Mouse (Mus musculus): ENCODE results near the gene Lpp. TPM values are rescaled to one million over a fixed set of nuclear protein-coding genes. Genes with fewer than 3 reads are reported as not detected.

The Lpp gene
- polyA plus RNA-seq, 1 experiment from 2014 or later: 23.3 TPM

DNA sequence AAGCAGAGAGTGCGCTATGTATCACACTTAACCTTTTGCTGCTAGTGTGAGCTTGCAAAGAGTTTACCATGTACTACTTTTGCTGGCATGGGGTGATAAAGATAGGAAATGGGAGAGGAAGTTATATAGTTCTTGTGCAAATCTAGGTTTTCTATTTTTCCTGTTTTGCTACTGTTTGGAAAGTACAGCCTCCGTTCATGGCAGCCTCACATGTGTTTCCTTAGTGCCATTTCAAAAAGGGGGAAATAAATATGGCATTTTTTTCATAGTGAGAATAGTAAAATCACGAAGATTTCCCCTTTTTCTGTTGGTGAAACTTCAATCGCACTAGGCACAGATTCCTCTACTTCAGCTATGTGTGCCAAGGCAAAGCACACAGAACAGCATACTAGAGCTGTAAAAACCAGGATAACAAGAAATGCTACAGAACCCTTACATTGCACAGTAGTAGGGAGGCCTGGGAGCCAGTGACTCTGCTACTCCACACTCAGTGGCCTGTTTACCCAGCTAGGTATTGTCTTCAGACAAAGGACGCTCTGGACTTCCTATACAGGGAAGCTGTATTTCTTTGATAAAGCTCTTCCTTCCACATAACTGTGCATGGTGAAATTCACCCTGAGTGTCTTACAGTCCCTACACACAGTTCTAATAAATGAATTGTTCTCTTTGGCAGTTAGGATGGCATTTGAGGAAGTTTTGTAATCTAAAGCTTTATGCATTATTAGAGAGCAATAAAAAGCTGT lies 276.6 kb downstream of the Lpp start:
- ATAC-seq (replicated peaks; ENCODE audit: insufficient number of reproducible peaks, low FRiP score, low TSS enrichment, low read depth) (no peak), DNase-seq (ENCODE audit: low spot score) (no peak)
- H3K27ac ChIP-seq (replicated peaks; ENCODE audit: low read depth, low read length): no peak overlapping the region
- no peaks in the 10 kb centered on the region for H3K36me3 ChIP-seq (replicated peaks; ENCODE audit: control insufficient read depth, insufficient read depth, low read depth, low read length)
- H3K27me3 ChIP-seq (ENCODE audit: control insufficient read depth, insufficient read depth, low read length): no peaks in the 10 kb centered on the region
- 89% methylated on average over 5 of the region's 5 CpGs for WGBS
- no peaks in the 10 kb centered on the region for H3K4me1 ChIP-seq (ENCODE audit: control insufficient read depth, insufficient read depth, low read length)
- no peaks in the 10 kb centered on the region for H3K9me3 ChIP-seq (replicated peaks; ENCODE audit: control insufficient read depth, low read length)
- H3K9ac ChIP-seq (replicated peaks; ENCODE audit: low read length): no peak overlapping the region
- no peak overlapping the region for H3K4me2 ChIP-seq (ENCODE audit: low read depth, low read length)
- H3K4me3 ChIP-seq (ENCODE audit: low read depth, low read length): no peak overlapping the region

DNA sequence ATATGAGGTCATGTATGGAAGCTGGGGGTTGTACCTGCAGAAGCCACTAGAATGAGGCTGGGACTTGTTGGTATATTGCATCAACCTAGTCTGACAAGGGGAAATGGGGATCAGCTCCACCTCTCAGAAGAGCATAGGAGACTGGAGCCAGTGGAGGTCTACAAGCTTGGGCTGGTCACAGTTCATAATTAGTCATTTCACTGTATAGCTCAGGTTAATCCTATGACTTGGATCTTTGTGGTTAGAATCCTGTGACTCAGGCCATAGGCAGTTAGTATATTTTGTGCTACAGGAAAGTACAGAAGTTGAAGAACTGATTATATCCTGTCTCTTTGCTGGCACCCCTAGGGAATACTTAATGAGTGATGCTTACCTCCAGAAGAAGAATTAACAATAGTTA lies 285.6 kb downstream of the Lpp start:
- Histone ChIP-seq H3K36me3 (replicated peaks; ENCODE audit: control insufficient read depth, insufficient read depth, low read depth, low read length) (no peaks in the 10 kb centered on the region), H3K9ac (replicated peaks; ENCODE audit: low read length) (no peak overlapping the region), H3K4me2 (ENCODE audit: low read depth, low read length) (no peak overlapping the region), H3K27me3 (ENCODE audit: control insufficient read depth, insufficient read depth, low read length) (no peaks in the 10 kb centered on the region), H3K27ac (replicated peaks; ENCODE audit: low read depth, low read length) (no peak overlapping the region), H3K9me3 (replicated peaks; ENCODE audit: control insufficient read depth, low read length) (no peaks in the 10 kb centered on the region), H3K4me3 (ENCODE audit: low read depth, low read length) (no peak overlapping the region), H3K4me1 (ENCODE audit: control insufficient read depth, insufficient read depth, low read length) (no peaks in the 10 kb centered on the region)
- ATAC-seq (replicated peaks; ENCODE audit: insufficient number of reproducible peaks, low FRiP score, low TSS enrichment, low read depth): no peak
- no peak for DNase-seq (ENCODE audit: low spot score)

DNA sequence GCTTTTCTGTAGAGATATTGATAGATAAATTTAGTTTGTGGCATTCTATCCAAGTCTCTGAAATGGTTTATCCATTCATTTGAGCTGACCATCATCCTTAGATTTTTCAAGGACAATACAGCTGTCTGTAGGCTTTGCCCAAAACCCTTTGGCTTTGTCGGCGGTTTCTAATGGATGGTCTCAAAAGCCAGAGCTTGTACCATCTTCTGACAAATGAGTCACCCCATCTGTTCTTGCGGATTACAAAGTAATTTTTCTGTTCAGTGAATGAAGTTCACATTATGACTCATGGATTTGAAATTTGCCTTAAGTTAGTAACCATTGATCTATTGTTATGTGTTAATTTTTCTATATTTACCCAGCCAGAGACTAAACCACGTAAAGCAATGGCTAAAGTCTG lies 301.8 kb downstream of the Lpp start:
- no peaks in the 10 kb centered on the region for H3K9me3 ChIP-seq (replicated peaks; ENCODE audit: control insufficient read depth, low read length)
- WGBS: 91% methylated on average over 4 of the region's 4 CpGs
- ATAC-seq (replicated peaks; ENCODE audit: insufficient number of reproducible peaks, low FRiP score, low TSS enrichment, low read depth): no peak

DNA sequence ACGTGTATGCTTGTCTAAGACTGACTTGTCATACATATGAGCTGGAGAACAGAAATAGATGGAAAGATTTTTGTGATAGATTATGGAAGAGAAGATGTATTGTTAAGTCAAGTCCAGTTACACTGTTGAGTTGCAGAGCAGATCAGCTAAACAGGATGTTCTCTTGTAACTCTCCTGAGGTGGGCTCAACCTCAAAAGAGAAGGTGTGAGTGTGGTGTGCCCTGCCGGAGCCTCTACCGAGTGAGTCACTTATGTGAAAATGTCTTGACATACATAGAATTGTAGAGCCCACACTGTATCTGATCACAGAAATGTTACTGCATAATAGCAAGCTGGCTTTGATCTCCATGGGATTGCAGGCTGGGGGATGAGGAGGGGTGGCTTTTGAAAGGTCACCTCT lies 310.9 kb downstream of the Lpp start:
- DNase-seq (ENCODE audit: low spot score) (no peak), ATAC-seq (replicated peaks; ENCODE audit: insufficient number of reproducible peaks, low FRiP score, low TSS enrichment, low read depth) (no peak)
- no peaks in the 10 kb centered on the region for H3K36me3 ChIP-seq (replicated peaks; ENCODE audit: control insufficient read depth, insufficient read depth, low read depth, low read length)
- no peaks in the 10 kb centered on the region for H3K9me3 ChIP-seq (replicated peaks; ENCODE audit: control insufficient read depth, low read length)
- H3K4me2 ChIP-seq (ENCODE audit: low read depth, low read length): no peak overlapping the region
- H3K4me1 ChIP-seq (ENCODE audit: control insufficient read depth, insufficient read depth, low read length): no peaks in the 10 kb centered on the region
- WGBS: 90% methylated on average over 3 of the region's 3 CpGs
- no peak overlapping the region for H3K27ac ChIP-seq (replicated peaks; ENCODE audit: low read depth, low read length)
- H3K27me3 ChIP-seq (ENCODE audit: control insufficient read depth, insufficient read depth, low read length): no peaks in the 10 kb centered on the region
- H3K9ac ChIP-seq (replicated peaks; ENCODE audit: low read length): no peak overlapping the region
- H3K4me3 ChIP-seq (ENCODE audit: low read depth, low read length): no peak overlapping the region

More for the DNA sequence above, 301.8 kb downstream of the Lpp start:
- Histone ChIP-seq H3K27ac (replicated peaks; ENCODE audit: low read depth, low read length) (no peak overlapping the region), H3K9ac (replicated peaks; ENCODE audit: low read length) (no peak overlapping the region), H3K36me3 (replicated peaks; ENCODE audit: control insufficient read depth, insufficient read depth, low read depth, low read length) (no peaks in the 10 kb centered on the region), H3K4me1 (ENCODE audit: control insufficient read depth, insufficient read depth, low read length) (no peaks in the 10 kb centered on the region), H3K4me3 (ENCODE audit: low read depth, low read length) (no peak overlapping the region), H3K27me3 (ENCODE audit: control insufficient read depth, insufficient read depth, low read length) (no peaks in the 10 kb centered on the region), H3K4me2 (ENCODE audit: low read depth, low read length) (no peak overlapping the region)
- DNase-seq (ENCODE audit: low spot score): no peak

DNA sequence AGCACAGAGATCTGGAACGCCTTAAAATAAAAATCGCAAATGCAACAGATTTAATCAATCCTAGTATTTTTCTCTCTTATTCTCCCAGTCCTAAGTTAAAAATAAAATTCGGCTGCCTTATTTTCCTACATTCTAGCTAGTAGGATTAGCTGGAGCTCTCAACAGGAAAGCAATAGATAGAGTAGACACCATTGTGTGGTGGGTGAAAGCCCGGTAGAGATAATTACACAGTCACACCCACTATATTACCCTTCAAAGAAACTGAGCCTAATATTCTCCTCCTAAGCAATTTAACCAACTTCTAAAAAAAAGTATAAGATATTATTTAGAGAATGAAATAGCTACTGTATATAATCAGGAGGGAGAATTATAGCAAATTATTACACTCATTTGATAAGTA lies 330.3 kb downstream of the Lpp start:
- H3K36me3 ChIP-seq (replicated peaks; ENCODE audit: control insufficient read depth, insufficient read depth, low read depth, low read length): no peaks in the 10 kb centered on the region
- no peak overlapping the region for H3K27ac ChIP-seq (replicated peaks; ENCODE audit: low read depth, low read length)
- no peaks in the 10 kb centered on the region for H3K27me3 ChIP-seq (ENCODE audit: control insufficient read depth, insufficient read depth, low read length)
- H3K9me3 ChIP-seq (replicated peaks; ENCODE audit: control insufficient read depth, low read length): no peaks in the 10 kb centered on the region
- no peak overlapping the region for H3K4me2 ChIP-seq (ENCODE audit: low read depth, low read length)
- 85% methylated on average over 4 of the region's 4 CpGs for WGBS
- DNase-seq (ENCODE audit: low spot score) (no peak), ATAC-seq (replicated peaks; ENCODE audit: insufficient number of reproducible peaks, low FRiP score, low TSS enrichment, low read depth) (no peak)
- H3K4me3 ChIP-seq (ENCODE audit: low read depth, low read length): no peak overlapping the region
- H3K9ac ChIP-seq (replicated peaks; ENCODE audit: low read length): no peak overlapping the region
- H3K4me1 ChIP-seq (ENCODE audit: control insufficient read depth, insufficient read depth, low read length): no peaks in the 10 kb centered on the region

DNA sequence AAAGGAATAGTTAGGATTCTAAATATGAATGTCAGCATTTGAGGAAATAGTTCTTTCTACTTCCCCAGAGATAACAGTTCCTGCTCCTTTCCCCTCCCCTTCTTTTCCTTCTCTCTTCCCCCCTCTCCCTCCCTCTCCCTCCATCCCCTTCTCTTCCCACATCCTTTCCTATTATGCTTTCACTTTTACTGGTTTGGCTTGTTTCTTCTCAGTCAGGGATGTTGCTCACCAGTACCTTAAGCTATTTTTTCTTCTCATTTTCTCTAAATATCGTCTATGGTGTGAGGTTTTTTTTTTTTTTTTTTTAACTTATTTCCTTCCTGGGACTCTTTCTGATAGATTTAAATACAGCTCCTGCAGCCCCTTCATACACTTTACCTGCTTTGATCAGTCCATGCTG lies 339.4 kb downstream of the Lpp start:
- H3K27me3 ChIP-seq (ENCODE audit: control insufficient read depth, insufficient read depth, low read length): no peaks in the 10 kb centered on the region
- H3K4me2 ChIP-seq (ENCODE audit: low read depth, low read length): no peak overlapping the region
- no peak overlapping the region for H3K4me3 ChIP-seq (ENCODE audit: low read depth, low read length)
- H3K27ac ChIP-seq (replicated peaks; ENCODE audit: low read depth, low read length): no peak overlapping the region
- H3K9ac ChIP-seq (replicated peaks; ENCODE audit: low read length): no peak overlapping the region
- no peaks in the 10 kb centered on the region for H3K9me3 ChIP-seq (replicated peaks; ENCODE audit: control insufficient read depth, low read length)
- H3K4me1 ChIP-seq (ENCODE audit: control insufficient read depth, insufficient read depth, low read length): no peaks in the 10 kb centered on the region
- H3K36me3 ChIP-seq (replicated peaks; ENCODE audit: control insufficient read depth, insufficient read depth, low read depth, low read length): no peaks in the 10 kb centered on the region
- WGBS: 81% methylated on average over 1 of the region's 1 CpGs
- ATAC-seq (replicated peaks; ENCODE audit: insufficient number of reproducible peaks, low FRiP score, low TSS enrichment, low read depth) (no peak), DNase-seq (ENCODE audit: low spot score) (no peak)

DNA sequence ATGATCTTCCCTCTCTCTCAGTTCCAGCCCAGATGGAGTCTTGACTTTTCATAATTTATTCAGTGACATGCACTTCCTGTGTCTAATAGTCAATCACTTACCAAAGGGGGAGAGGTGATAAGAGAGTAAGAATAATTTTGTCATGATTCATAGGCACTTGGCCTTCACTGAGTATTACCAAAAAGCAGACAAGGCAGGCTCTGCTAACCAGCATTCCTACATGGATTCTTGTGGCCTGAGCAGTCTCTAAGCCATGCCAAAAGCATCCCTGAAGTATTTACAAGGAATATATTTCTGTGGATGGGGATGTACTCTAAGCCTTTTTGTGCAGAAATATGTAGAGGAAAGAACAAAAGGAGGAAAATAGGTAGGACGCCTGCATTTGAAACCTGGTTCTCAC lies 340.0 kb downstream of the Lpp start:
- H3K4me2 ChIP-seq (ENCODE audit: low read depth, low read length): no peak overlapping the region
- H3K9me3 ChIP-seq (replicated peaks; ENCODE audit: control insufficient read depth, low read length): no peaks in the 10 kb centered on the region
- no peaks in the 10 kb centered on the region for H3K27me3 ChIP-seq (ENCODE audit: control insufficient read depth, insufficient read depth, low read length)
- H3K9ac ChIP-seq (replicated peaks; ENCODE audit: low read length): no peak overlapping the region
- no peak overlapping the region for H3K4me3 ChIP-seq (ENCODE audit: low read depth, low read length)
- 89% methylated on average over 1 of the region's 1 CpGs for WGBS
- ATAC-seq (replicated peaks; ENCODE audit: insufficient number of reproducible peaks, low FRiP score, low TSS enrichment, low read depth) (no peak), DNase-seq (ENCODE audit: low spot score) (no peak)
- no peaks in the 10 kb centered on the region for H3K36me3 ChIP-seq (replicated peaks; ENCODE audit: control insufficient read depth, insufficient read depth, low read depth, low read length)
- no peaks in the 10 kb centered on the region for H3K4me1 ChIP-seq (ENCODE audit: control insufficient read depth, insufficient read depth, low read length)
- H3K27ac ChIP-seq (replicated peaks; ENCODE audit: low read depth, low read length): no peak overlapping the region

DNA sequence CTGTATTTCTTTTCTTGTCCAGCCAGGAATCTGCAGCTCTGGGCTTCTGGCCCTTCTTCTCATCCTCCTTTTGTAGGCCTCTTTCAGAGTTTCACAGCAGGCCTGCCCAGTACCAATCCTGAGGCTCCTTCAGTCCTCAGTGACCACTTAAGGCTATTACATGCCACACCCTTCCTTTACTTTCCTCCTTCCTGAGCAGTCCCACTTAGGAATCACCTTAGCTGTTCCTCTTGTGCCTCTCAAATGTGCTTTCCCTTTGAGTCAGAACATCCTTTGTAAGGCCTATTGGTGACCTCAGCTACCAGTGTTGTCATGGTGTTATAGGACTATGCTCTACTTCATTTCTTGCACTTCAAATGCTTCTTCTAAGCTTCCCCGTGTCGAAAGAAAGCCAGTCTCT lies 342.4 kb downstream of the Lpp start:
- 88% methylated on average over 2 of the region's 2 CpGs for WGBS

More for the DNA sequence above, 342.4 kb downstream of the Lpp start:
- H3K4me3 ChIP-seq (ENCODE audit: low read depth, low read length): no peak overlapping the region
- no peak overlapping the region for H3K9ac ChIP-seq (replicated peaks; ENCODE audit: low read length)
- H3K27me3 ChIP-seq (ENCODE audit: control insufficient read depth, insufficient read depth, low read length): no peaks in the 10 kb centered on the region
- H3K27ac ChIP-seq (replicated peaks; ENCODE audit: low read depth, low read length): no peak overlapping the region
- no peaks in the 10 kb centered on the region for H3K4me1 ChIP-seq (ENCODE audit: control insufficient read depth, insufficient read depth, low read length)
- H3K9me3 ChIP-seq (replicated peaks; ENCODE audit: control insufficient read depth, low read length): no peaks in the 10 kb centered on the region
- DNase-seq (ENCODE audit: low spot score): no peak
- ATAC-seq (replicated peaks; ENCODE audit: insufficient number of reproducible peaks, low FRiP score, low TSS enrichment, low read depth): no peak
- H3K36me3 ChIP-seq (replicated peaks; ENCODE audit: control insufficient read depth, insufficient read depth, low read depth, low read length): no peaks in the 10 kb centered on the region
- no peak overlapping the region for H3K4me2 ChIP-seq (ENCODE audit: low read depth, low read length)
